Comparison of ENCODE assay signal across 10 mouse cellular contexts in genomic region chr3:36181519-36181918, GRCm38 (mm10). TPM values are rescaled to one million over a fixed set of nuclear protein-coding genes. Genes with fewer than 3 reads are reported as not detected.
DNase-seq lines count a peak whose midpoint lies in the region; ATAC-seq and TF ChIP-seq lines count a peak whose summit lies in the region.
"Had no signal": no experiment of that assay in that cellular context is flagged by ENCODE, and none has a peak within 500 bp of the region (broad histone marks: within the 10 kb centered on the region; RNA-seq: fewer than 3 reads in every experiment).

No protein-coding gene starts in this region.

- H3K4me1 ChIP-seq in forebrain, postnatal 0 days (ENCODE audit: insufficient read depth), result no peaks in the 10 kb centered on the region
- H3K4me1 ChIP-seq: liver, embryonic 13.5 days had no signal

- H3K4me2 ChIP-seq in forebrain, postnatal 0 days (ENCODE audit: low read depth), result no peak overlapping the region
- H3K4me2 ChIP-seq: liver, embryonic 13.5 days had no signal

- H3K27ac ChIP-seq in forebrain, postnatal 0 days (ENCODE audit: low read depth, low read length), result no peak overlapping the region
- H3K27ac ChIP-seq: liver, embryonic 13.5 days had no signal

- no peak overlapping the region for H3K4me3 ChIP-seq in forebrain, postnatal 0 days (ENCODE audit: low read depth, low read length)
- H3K4me3 ChIP-seq: liver, embryonic 13.5 days had no signal

- H3K36me3 ChIP-seq in forebrain, postnatal 0 days (ENCODE audit: insufficient read depth), result no peaks in the 10 kb centered on the region
- H3K36me3 ChIP-seq: liver, embryonic 13.5 days had no signal

- 8% methylated on average over 4 of the region's 4 CpGs for WGBS in forebrain, postnatal 0 days

- peak; percentile 66; the same call in 1 of the 2 replicates for ATAC-seq in forebrain, postnatal 0 days
- ATAC-seq in activated CD4-positive, CD25-positive, alpha-beta regulatory T cell, adult 4 months, result no peak

- peak; percentile 51 for DNase-seq in kidney, adult 18-20 months
- DNase-seq in kidney, adult 11 months, result no peak
- peak; percentile 59 for DNase-seq in ES-CJ7 (ENCODE audit: low read depth, low spot score)
- DNase-seq in adrenal gland, postnatal 14 days, result peak; percentile 74
- DNase-seq in forebrain, postnatal 0 days, result peak; percentile 69
- DNase-seq in layer of hippocampus, postnatal 10 days (ENCODE audit: low spot score in 2 of 2), result peak; percentile 68 to 75
- peak; percentile 72 for DNase-seq in retina, postnatal 1 day
- DNase-seq: liver, embryonic 13.5 days had no signal

- H3K27me3 ChIP-seq in forebrain, postnatal 0 days (ENCODE audit: insufficient read depth, low read length), result no peaks in the 10 kb centered on the region
- H3K27me3 ChIP-seq: liver, embryonic 13.5 days had no signal

- no peaks in the 10 kb centered on the region for H3K9me3 ChIP-seq in forebrain, postnatal 0 days (ENCODE audit: low read length)
- H3K9me3 ChIP-seq: liver, embryonic 13.5 days had no signal

- TF ChIP-seq CTCF in forebrain, postnatal 0 days (IDR thresholded peaks at IDR 0.05; ENCODE audit: low read depth), result peak; percentile 72

- no peak overlapping the region for H3K9ac ChIP-seq in forebrain, postnatal 0 days
- H3K9ac ChIP-seq: liver, embryonic 13.5 days had no signal

RNA-seq across cellular contexts. Expression of gene D3Ertd254e, which starts 30.7 kb away (rescaled TPM):
- total RNA-seq in adrenal gland, postnatal 14 days (2021), result 5.9 and 7.1 TPM in 2 replicates
- total RNA-seq in forebrain, postnatal 0 days (2014; rRNA removed), result 22.4 and 26.2 TPM in 2 replicates
- polyA plus RNA-seq in forebrain, postnatal 0 days (2015; fragmentation: Nextera tagmentation; extraction: Ambion mirVana), result 6.8 and 10.6 TPM in 2 replicates
- total RNA-seq in layer of hippocampus, postnatal 10 days (2021), result 10 to 100 TPM; 17.6 to 18.6 TPM
- polyA plus RNA-seq in activated CD4-positive, CD25-positive, alpha-beta regulatory T cell, adult 4 months (2017; shearing (Covaris generic)), result 1 to 10 TPM; 4.6 to 7.3 TPM

RNA-seq across cellular contexts. Expression of gene Qrfpr, which starts 40.6 kb away (rescaled TPM):
- not detected in 2 replicates for total RNA-seq in adrenal gland, postnatal 14 days (2021)
- total RNA-seq in forebrain, postnatal 0 days (2014; rRNA removed), result 0.23 and 0.38 TPM in 2 replicates
- polyA plus RNA-seq in forebrain, postnatal 0 days (2015; fragmentation: Nextera tagmentation; extraction: Ambion mirVana), result 1.7 and 2.7 TPM in 2 replicates
- total RNA-seq in layer of hippocampus, postnatal 10 days (2021), result under 1 TPM; 0.47 to 0.98 TPM
- not detected for polyA plus RNA-seq in activated CD4-positive, CD25-positive, alpha-beta regulatory T cell, adult 4 months (2017; shearing (Covaris generic))
- polyA plus RNA-seq: liver, embryonic 13.5 days; testis, adult 2 months had no signal
